8 mouse cellular contexts compared by ENCODE assay signal in the genomic region with DNA sequence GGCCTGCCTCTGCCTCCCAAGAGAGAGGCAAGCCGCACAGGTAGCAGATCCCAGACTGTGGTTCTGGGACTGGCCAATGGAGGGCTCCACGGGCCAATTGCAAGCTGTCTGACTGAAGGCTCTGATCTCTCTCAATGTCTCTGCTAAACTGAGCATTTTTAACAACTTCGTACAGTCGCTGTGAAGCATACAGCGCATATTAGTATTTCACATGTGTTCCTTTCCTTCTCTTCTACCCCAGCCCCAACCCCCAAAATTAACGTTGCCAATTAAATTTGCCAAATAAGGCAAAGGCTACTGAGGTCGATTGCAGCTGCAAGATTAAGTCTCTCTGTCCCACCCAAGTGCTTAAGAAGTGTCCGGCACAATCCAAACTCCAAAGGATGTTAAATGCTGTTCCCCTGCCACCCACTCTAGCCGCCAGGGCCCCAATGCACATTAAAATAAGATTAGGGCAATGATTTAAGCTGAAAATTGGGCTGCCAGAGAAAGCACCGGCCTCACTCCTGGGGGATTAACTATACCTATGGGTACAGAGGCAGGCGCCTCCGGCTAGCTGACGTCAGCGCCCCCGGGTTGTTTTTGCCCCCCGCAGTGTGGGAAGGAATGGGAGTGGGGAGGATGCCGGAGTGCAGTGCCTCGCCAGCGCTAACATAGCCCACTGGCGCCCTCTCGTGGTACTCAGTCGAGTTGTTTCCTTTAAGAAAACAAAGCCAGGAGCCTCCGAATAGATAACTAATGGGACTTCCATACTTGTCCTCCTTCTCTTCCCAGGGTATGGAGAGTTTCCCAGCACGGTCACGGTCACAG.
DNase-seq lines count a peak whose midpoint lies in the region; ATAC-seq lines count a peak whose summit lies in the region.

No protein-coding gene starts in this region.

- H3K9ac ChIP-seq in intestine, embryonic 16.5 days (ENCODE audit: low read depth, low read length), result peak overlapping the region; percentile 22; the same call in 1 of the 2 replicates

- H3K27ac ChIP-seq in intestine, embryonic 16.5 days (ENCODE audit: low read length), result no peak overlapping the region
- H3K27ac ChIP-seq in midbrain, embryonic 10.5 days (replicated peaks), result peak overlapping the region; percentile 85

- peak; percentile 89 for ATAC-seq in intestine, embryonic 16.5 days
- no peak for ATAC-seq in activated CD4-positive, CD25-positive, alpha-beta regulatory T cell, adult 4 months

- H3K36me3 ChIP-seq in intestine, embryonic 16.5 days (ENCODE audit: control insufficient read depth, insufficient read depth, low read length), result no peaks in the 10 kb centered on the region
- H3K36me3 ChIP-seq in midbrain, embryonic 10.5 days, result no peaks in the 10 kb centered on the region

- H3K27me3 ChIP-seq in intestine, embryonic 16.5 days (replicated peaks; ENCODE audit: control insufficient read depth, insufficient read depth, low read length), result no peaks in the 10 kb centered on the region
- H3K27me3 ChIP-seq in midbrain, embryonic 10.5 days (ENCODE audit: low read depth, poor library complexity, severe bottlenecking), result no peaks in the 10 kb centered on the region

- H3K4me2 ChIP-seq in intestine, embryonic 16.5 days (ENCODE audit: low read depth, low read length), result peak overlapping the region; percentile 44

- peak; percentile 72 to 89 for DNase-seq in adrenal gland, adult (ENCODE audit: inconsistent age in 2 of 2, low spot score in 1 of 2)
- DNase-seq in embryo, embryonic 10.5 days (ENCODE audit: low spot score), result peak; percentile 92
- DNase-seq in gastrocnemius, postnatal 4 days (ENCODE audit: low spot score in 2 of 2), result peak; percentile 70 to 87
- peak; percentile 90 to 92 for DNase-seq in left cerebral cortex, postnatal 25 days (ENCODE audit: low spot score in 2 of 2)
- peak; percentile 90 for DNase-seq in midbrain, embryonic 10.5 days (ENCODE audit: low spot score)
- peak; percentile 76 for DNase-seq in skeletal muscle tissue, adult 2 months (ENCODE audit: low read depth, low spot score)

- intact Hi-C loops in left cerebral cortex, postnatal 25 days (cut with DNase I), result loop anchor here (2.0 to 10.0 kb wide), 8 partner anchors 130 to 1865 kb away; partner anchors contain the start of gene Ppp3ca

- WGBS in intestine, embryonic 16.5 days, result 21% methylated on average over 25 of the region's 25 CpGs
- 20% methylated on average over 25 of the region's 25 CpGs for WGBS in midbrain, embryonic 10.5 days

- peaks cover 4% of the 10 kb centered on the region; the same call in 1 of the 2 replicates for H3K4me1 ChIP-seq in intestine, embryonic 16.5 days (ENCODE audit: control insufficient read depth, insufficient read depth, low read length)
- peaks cover 11% of the 10 kb centered on the region for H3K4me1 ChIP-seq in midbrain, embryonic 10.5 days

- no peaks in the 10 kb centered on the region for H3K9me3 ChIP-seq in intestine, embryonic 16.5 days (ENCODE audit: control insufficient read depth, low read length)
- H3K9me3 ChIP-seq in midbrain, embryonic 10.5 days (replicated peaks), result 0 out of 2 replicates have a peak, but pooled peaks cover 7% of the 10 kb centered on the region

- H3K4me3 ChIP-seq in intestine, embryonic 16.5 days (ENCODE audit: low read length), result peak overlapping the region; percentile 34
- H3K4me3 ChIP-seq in midbrain, embryonic 10.5 days, result peak overlapping the region; percentile 49
